Mouse (Mus musculus) cerebellum, postnatal 25 days (tissue): Measurements from ENCODE around the gene Cacna1e.

Experiments
- DNase-seq, 2 experiments: peaks; one replicate each; pipeline ENCODE4 v3.0.0; 2021; ENCODE audit warnings: mixed read lengths in 2 of 2

Cacna1e gene

DNA sequence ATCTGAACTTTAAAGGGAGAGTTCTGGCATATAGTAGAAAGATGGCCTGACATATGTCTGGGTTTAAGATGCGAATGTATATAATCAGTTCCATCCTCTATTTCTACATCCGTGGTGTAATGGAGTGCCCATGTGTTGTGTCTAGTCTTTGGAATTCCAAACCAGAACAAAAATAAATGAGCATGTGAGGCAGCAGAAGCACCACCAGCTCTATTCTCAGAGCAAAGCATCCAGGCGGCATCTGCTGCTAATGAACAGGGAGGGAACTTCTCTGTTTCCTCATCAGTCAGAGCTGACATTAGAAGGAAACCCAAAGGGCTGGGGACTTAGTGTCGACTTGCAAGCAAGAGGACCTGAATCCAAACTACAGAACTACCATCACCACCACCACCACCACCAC is 385.5 kb downstream of the Cacna1e start:
- DNase-seq: no peak

DNA sequence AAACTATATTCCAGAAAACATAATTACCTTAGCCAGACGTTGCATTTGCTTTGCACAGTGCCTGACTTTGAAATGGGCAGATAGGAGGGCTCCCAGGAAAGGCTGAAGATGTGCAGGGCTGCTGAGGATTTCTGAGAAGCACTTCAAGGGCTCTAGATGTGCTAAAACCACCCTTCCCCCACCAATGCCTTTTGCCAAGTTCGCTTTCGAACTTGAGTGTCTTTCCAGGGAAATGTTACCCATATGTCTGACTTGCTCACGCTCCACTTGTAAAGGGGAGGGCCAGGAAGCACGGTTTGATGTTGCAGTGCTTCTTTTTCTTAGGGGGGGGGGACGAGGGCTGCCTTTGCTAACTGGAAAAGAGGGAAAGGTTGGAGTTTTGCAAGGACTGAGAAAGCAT is 393.2 kb downstream of the Cacna1e start:
- peak in 1 of 2 experiments; percentile 40 for DNase-seq

DNA sequence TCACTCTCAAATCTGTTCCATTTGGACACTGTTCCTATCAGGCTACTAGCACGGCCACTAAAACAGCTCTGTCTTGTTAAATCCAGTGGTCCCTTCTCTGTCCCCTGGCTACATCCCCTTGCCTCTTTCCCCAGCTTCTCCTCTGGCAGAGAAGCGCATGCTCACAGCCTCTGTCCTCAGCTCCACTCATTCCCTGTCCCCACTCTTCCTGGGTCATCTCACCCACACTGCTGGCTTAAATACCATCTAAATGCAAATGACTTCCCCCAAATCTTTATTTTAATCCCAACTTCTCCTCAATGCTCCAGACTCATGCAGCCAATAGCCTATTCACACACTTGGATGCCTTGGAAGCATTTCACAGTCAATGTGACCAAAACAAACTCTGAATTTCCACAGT is 407.6 kb downstream of the Cacna1e start:
- no peak for DNase-seq

DNA sequence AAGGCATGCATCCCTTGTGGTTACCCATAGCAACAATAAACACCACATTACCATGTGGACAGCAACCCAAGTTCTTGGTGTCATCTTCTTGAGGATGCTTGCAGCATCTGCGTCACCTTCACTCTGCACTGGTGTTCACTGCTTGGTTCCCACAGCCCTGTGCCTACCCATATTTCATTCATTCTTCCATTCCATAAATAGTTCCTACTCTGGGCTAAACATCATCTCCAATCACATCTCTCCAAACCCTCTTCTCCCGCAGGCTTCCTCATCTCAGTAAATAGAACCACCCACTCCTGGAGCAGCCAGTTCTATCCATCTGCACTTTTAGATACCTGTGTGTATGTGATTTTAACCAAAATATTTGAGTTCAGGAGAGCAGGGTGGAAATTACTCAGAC is 408.6 kb downstream of the Cacna1e start:
- DNase-seq: no peak

DNA sequence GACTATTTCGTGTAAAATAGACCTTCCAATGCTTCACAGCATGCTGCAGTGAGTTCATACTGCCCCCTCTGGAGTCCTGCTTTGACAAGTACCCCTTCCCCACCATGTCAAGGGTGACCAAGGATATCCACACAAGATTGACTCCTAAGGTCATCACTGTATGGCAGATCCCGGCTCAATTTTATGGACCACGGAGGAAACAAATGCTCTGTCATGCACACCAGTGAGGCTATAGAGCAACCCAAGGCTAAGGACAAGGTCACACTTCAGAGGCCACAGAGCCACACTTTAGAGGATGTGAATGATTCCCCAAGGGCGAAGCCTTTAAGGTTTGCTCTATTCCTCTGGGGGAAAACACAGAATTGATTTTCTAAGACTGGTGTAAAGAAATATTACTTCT is 410.1 kb downstream of the Cacna1e start:
- DNase-seq: no peak

DNA sequence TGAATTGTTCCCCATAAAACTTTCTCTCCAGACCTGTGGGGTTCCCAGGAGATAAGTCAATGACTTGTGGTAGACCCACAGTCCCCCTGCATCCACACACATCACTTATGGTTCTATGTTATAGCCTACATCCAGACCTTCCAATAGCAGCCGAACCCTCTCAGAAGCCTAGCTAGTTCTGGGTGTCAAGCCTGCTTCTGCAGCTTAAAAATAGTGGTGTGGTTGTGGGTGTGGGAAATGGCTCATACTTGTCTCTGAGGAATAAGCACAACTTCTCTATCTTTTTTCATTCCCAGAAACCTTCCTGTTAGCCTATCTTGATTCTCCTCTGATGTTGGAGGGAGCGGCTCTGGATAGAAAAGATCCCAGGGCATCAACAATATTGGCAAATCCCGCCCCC is 417.0 kb downstream of the Cacna1e start:
- no peak for DNase-seq

DNA sequence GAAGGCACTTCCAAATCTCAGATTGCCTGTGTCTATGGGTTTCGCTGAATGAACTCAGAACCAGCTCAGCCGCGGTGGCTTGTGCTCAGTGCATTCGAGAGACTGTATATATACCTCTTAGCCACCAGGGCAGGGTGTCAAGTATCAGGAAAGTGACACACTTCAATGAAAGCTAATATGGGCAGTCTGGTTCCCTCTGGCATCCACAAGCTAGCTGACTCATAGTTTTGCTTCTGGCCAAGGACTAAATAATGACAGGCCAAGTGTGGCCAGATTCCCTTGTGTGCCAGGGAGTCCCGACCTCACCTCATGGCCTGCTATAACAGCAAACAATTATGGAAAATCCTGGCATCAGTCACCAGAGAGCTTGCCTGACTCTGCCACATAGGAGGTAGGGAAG is 422.8 kb downstream of the Cacna1e start:
- peak; percentile 67 to 73 for DNase-seq

DNA sequence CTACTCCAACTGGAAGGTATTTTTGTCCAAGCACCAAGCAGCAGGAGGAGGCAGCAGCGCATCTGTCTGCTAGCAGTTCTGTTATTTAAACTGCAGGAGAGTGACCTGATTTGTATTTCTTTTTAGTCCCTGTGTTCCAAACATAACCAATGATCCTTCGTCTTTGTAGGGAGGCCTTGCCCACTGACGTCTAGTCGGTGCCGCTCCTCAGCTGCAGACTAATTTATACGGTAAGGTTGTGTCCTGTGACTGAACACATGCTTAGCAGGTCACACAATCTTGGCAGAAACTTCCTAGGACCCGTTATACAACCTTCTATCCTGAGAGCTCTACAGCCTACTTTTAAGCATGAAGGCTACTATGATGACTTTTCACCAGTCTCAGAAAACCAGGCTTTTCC is 424.2 kb downstream of the Cacna1e start:
- DNase-seq: no peak

DNA sequence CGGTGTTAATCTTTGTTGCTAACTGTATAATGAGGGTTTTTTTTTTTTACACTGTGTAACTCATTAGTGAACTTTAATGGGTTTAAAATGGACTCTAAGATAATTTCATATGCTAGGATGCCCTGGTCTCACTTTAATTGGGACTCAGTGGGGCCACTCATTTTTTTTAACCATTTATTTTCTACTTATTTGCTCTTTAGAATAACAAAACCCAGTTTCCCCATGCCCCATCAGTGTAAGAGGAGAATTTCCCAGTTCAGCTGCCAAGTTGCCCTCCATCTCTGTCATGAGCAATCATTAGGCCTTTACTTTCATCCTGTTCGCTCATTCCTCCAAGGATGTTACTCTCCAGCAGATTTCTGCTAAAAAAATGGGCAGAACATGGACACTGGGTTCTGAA is 425.7 kb downstream of the Cacna1e start:
- no peak for DNase-seq

DNA sequence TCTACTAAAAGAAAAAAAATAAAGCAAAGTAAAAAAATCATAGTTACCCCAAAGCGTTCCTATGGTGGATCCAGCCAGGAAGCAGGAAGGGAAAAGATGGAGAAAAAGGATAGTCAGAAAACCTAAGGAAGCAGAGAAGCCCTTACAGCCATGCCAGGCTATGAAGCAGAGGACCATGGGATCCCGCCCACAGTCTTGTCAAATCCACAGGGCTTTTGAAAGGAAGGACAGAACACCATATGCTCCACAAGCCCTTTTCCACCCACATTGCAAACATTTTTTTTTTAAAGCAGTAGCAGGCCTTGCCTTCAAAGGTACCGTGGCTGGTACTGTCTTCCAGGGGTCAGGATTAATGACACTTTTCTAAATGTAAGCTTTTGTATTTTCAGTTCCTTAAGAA is 433.5 kb downstream of the Cacna1e start:
- no peak for DNase-seq

DNA sequence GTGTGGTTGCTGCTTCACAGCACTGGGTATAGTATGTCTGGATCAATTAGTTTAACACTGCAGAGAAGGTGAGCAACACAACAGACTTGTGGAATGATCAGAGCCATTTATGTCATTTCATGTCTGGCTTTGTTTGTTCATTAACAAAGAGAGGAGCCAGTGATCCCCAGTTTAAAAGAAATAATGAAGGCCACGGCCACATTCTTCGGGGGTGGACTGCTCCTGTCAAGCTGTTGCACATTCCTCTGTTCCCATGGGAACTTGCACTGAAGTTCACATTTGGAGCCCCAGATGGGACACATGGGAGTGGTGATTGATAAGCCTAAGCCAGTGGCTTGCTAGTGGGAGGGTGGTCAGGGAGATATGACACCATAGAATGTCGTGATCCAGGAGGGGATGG is 437.8 kb downstream of the Cacna1e start:
- no peak for DNase-seq

DNA sequence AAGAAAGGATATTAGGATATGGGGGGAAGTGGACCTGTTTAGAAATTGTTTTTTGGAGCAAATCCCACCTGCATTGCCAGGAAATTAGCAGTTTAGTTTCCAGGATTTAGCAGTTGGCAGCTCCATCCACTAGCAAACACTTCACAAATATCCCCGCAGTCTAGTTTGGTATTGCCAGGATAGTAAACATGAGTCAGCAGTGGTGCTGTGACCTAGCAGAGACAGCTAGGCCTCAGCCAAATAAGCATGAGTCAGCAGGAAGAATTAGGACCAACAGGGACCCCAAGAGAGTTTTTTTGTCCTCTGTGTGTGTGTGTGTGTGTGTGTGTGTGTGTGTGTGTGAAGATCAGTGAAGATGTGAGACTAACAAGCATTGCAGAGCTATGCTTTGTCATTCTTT is 450.8 kb downstream of the Cacna1e start:
- DNase-seq: no peak

DNA sequence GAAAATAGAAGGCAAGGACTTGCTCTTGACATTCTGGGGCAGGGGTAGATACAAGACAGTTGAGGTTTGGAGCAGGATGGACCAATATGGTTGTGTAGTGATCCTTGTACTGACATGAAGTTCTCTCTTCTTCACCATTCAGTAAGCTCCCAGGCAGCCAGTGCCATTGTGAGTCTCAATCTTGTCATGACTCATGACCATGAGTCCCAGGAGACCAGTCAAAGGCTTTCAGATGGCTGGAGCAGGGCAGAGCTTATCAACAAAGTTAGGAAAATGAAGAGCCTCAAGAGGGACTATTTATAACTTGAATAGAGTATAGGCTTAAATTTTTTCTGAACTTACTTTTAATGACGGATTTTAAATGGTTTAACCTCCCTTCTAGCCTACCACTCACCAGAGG is 451.2 kb downstream of the Cacna1e start:
- no peak for DNase-seq

DNA sequence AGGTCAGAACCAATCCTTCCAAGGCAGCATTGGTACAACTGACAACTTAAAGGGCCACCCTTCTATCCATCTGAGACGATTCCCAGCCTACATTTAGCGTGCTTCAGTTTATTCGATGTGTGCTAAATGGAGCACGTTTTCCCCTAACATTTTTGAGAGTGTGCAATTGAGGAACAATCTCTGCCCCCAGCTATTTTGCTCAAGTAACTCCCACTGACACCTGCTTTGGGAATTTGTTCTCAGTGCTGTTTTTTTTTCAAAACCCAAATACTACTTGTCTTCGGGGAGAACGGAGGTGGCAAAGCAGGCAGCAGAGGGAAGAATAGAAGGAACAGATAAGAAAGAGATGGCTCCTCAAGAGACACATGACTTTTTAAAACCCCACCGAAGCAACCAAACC is 456.0 kb downstream of the Cacna1e start:
- DNase-seq: no peak

DNA sequence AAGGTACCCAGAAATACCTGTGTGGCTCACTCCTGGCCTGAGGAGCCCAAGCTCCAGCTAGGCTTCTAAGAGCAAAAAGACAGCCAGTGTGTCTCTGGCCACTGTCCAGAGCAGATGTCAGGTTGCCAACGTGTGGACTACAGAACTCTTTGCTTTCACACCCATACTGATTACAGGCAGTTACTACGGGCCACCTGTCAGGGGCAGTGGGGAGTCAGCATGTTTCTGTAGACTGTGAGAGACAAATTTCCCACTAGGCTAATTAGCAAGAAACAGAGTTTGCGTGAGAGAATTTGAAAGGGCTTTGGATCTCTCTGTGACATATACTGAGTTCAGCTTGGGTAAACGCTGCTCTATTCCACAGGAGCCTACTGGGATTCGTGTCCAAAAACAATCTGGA is 466.0 kb downstream of the Cacna1e start:
- DNase-seq: peak; percentile 82 to 88

DNA sequence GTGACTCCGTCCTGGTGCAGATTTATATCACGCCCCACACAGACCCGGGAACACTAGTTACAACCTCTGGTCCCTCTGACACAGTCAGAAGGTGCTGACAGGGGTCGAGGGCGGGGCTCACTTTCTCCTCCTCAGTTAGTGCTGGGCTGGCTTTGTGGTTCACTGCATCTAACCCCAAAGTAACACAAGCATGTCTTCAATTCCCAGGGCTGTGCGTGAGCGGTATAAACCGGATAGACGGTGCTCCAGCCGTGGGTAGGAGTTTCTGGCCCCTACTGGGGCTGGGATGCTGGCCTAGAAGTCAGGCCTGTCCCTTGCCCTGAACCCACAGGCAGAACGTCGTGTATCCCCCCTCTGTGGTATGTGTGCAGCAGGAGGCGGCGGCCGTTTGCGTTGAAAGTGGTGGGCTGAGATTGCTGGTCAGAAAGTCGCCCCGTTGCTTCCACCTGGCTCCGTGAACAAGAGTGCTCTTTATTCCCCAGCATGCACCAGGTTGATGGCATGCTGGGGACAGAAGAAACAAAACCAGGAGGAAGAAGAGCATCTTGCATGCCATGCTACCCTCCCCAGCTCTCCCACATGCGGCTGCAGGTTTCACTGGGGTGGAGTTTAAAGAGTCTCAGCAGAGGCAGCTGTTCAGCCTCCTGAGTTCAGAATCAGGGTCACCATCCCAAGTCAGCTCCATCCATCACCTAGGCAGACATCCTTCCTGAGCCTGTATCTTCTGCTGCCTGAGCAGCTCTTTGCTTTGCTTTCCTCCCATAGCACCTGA is 467.7 kb downstream of the Cacna1e start:
- DNase-seq: no peak

DNA sequence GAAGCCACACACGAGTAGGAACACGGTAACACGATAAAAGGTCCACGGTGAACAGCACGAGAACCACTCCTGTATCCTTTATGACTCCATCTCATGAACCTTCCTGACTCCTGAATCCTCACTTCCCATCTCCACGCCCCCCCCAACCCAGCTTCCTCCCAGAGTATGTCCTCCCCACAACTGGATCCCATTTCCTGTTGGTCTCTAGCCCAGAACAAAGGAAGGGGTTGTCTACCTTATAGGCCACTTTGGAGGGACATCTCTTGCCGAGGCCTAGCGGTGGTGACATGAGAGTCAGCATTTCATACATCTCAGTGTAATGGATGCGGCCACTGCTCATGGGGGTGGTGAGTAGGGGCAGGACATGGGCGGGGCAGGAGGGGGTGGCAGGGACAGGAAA is 468.5 kb downstream of the Cacna1e start:
- no peak for DNase-seq

DNA sequence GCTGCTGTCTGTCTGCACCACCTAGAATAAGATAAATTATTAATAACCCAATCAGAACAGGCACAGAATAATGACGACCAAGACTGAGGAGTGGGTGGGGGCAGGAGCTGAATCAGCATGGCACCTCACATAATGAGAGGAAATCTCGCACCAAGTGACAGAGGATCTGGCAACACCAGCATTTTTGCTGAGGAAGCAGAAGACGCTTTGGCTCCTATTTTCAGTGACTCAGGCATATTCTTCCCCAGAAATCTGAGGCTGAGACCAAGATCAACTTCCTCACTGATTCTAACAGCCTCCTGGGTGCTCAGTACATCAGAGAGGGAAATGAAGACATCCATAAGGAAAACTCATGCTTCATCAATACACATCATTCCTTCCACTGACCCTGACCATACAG is 471.2 kb downstream of the Cacna1e start:
- DNase-seq: no peak

DNA sequence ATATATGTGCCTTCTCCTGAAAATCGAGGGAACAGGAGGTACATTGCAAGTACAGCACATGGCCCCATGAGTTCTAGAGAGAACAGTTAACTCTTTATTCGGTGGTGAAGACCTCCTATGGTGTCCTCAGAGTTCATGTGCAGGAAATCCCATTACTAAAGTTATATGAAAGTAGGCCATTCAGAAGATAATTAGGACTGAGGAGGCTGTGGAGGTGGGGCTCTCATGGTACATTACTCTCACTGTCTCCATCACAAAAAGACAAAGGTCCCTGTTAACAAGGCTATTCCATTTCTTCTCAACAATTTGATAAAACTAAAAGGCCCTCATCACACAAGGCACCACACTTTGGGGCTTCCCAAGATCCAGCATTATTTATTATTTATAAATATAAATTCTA is 475.2 kb downstream of the Cacna1e start:
- DNase-seq: no peak

DNA sequence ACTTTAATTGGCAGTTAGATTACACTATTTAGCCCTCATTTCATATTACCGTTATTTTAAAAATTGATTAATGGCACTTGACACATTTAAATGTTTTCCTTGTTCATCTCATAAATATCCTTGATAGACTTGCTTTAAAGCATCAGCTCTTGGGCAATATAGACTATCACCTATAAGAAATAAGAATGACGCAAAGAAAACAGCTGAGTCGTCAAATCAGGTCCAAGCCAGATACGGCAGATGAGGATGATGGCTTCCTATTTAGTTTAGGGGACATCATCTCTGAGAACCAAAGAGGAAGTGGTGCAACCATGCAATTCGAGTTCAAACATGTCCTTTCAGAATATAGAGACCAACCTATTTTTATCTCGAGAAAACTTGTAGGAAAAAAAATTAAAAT is 492.3 kb downstream of the Cacna1e start:
- no peak for DNase-seq
